Mouse (Mus musculus) Patski (cell line): ENCODE measurements around the gene Pax4. TPM values are rescaled to one million over a fixed set of nuclear protein-coding genes. Genes with fewer than 3 reads are reported as not detected.

ENCODE experiments used
- ATAC-seq: fragments of 100-300 bp; one replicate; pipeline ENCODE4 v1.8.0; 2021
- CTCF ChIA-PET: fragments of 350-600 bp; sonication (Branson Sonifier 250); formaldehyde crosslinking; loops from one replicate; lab custom pipeline; 2022; ENCODE audit warnings: inconsistent platforms; lab: Charles Lee
- POLR2A ChIA-PET: fragments of 350-600 bp; sonication (Branson Sonifier 250); formaldehyde crosslinking; loops from one replicate; lab custom pipeline; 2022; ENCODE audit warnings: antibody characterized with exemption, inconsistent platforms; lab: Charles Lee
- DNase-seq: peaks from one replicate; pipeline ENCODE4 v3.0.0-alpha.2; 2011; ENCODE audit warnings: low read depth, low spot score
- H3K27me3 ChIP-seq: fragments of 371-371 bp; one replicate; pipeline ENCODE4 v1.5.1; 2021
- CTCF ChIP-seq: fragments of 100-300 bp; IDR thresholded peaks from one replicate; pipeline ENCODE4 v1.5.1; 2021
- in situ Hi-C: fragments of 300-500 bp; cut with MboI; formaldehyde crosslinking; loops from 3 replicates; pipeline ENCODE4 v1.11.1; 2018; ENCODE audit warnings: low pct_unique_long_range_greater_than_20kb, mixed read lengths
- polyA plus RNA-seq: library from polyadenylated mRNA; unstranded; gene quantifications from one replicate; pipeline ENCODE4 v1.2.3, GENCODE M21; 2021

The Pax4 gene
- polyA plus RNA-seq: not detected

DNA sequence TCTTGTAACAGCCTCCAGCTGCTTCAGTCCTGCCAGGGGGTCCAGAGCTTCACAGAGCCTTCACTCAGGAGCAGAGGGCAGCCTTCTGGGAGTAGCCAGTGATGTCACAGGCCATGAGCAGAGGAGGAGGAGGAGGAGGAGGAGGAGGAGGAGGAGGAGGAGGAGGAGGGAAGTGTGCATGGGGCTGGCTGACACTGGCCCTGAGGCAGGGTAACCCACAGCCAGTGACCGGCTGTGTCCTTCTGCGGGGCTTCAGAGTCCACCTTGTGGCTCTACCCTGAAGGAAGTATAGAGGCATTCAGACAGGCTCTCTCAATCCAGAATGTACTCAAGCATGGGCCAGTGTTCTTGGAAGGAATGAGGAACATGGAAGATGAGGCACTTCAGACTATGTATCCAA, at the start of gene Pax4:
Gene Pax4 (minus strand): TSS at position 101 of the 400 bp plus-strand sequence.
- in situ Hi-C loops: no loop called here
- ChIA-PET POLR2A (no interaction called here), CTCF (no interaction called here)
- DNase-seq: no peak
- no peak for ATAC-seq
- no peak for TF ChIP-seq CTCF
- peaks cover 31% of the 10 kb centered on the region for H3K27me3 ChIP-seq

DNA sequence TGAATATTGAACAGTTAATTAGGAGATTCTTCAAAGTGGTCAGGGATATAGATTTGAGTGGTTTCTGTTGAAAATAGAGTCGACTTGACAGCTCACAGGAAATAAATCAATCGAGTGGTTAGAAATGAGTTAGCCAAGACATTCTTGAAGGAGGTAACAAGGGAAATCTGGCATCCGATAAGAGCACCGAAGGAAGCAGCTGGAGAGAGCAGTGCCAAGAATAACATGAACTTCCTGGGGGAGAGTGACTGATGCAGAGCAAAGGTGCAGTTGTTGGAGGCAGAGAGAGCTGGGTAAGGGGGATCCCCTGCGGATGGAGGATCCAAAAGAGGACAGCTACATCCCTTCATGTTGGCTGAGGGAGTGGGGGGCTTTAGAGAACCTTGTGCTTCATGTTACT, 48.7 kb upstream of the Pax4 start:
- no peak for DNase-seq
- no peak for ATAC-seq
- TF ChIP-seq CTCF: no peak
- no peaks in the 10 kb centered on the region for H3K27me3 ChIP-seq
- ChIA-PET CTCF (no interaction called here), POLR2A (no interaction called here)
- in situ Hi-C loops: no loop called here

DNA sequence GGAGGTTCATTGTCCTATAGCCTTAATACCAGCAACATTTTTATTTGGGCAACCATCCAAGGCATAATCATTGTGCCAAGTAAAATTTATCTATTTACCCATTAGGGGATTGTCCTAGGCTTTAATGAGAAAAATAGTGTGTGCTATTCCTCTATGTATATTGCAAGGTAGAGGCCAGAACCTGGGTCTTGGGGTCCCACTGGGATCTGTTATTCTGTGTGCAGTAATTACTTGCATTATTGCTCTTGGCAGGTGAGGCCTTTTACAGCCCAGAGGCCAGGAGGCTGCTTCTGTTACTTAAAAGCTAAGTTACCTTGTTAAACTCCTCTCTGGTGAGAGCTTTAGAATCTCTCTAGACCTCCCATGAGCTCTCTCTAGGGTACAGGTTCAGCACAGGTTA, 42.0 kb upstream of the Pax4 start:
- ChIA-PET POLR2A (no interaction called here), CTCF (interaction anchor here (1.7 kb wide), 1 partner anchor 20 kb away, joined by 4 read pairs; no protein-coding TSS in a partner anchor)
- no peak for TF ChIP-seq CTCF
- H3K27me3 ChIP-seq: no peaks in the 10 kb centered on the region
- ATAC-seq (no peak), DNase-seq (no peak)
- in situ Hi-C loops: no loop called here

DNA sequence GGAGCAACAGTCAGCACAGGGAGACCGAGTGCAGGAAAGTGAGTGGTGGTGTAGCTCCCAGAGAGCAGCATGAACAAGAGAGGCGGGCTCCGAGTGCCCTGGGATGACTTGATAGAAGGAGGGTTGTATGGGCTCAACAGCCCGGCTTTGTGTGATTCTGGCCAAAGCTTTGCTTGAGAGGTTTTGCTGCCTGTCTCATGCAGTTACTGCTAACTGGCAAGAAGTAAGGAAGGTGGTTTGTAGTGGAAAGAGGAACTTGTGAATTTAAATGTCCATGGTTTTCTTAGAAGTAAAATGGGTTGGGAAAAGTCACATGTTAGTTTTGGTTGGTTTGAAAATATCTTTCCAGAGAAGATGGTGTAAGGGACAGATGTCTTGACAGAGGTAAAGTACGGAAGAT, 41.5 kb upstream of the Pax4 start:
- in situ Hi-C loops: no loop called here
- no peak for ATAC-seq

DNA sequence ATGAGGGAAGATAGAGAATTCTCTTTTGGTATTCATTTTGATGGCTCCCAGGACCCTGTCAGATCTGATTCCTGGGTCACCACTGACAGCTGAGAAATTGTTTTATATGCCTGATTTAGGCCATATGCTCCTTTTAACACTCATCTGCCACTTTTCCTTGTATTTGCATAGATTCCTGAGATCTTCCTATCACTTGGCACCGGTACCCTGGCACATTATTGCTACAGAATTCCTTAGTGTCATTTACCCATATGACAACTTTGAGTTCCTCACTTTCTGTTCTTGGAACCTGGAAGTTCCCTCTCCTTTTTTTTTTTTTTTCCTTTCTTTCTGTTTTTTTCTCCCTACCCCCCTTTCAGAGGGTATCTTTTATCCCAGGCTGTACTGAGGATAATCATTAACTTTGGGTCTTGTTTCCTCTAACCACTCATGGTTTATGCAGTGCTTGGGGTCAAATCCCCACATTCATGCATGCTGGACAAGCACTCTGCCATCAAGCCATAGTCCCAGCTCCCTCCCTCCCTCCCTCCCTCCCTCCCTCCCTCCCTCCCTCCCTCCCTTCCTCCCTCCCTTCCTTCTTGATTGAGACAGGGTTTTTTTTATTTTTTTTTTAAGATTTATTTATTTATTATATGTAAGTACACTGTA, 39.2 kb upstream of the Pax4 start:
- DNase-seq: no peak
- no peaks in the 10 kb centered on the region for H3K27me3 ChIP-seq
- no peak for TF ChIP-seq CTCF
- POLR2A ChIA-PET: no interaction called here
- CTCF ChIA-PET: no interaction called here
- in situ Hi-C loops: no loop called here
- no peak for ATAC-seq

More for the DNA sequence above, 41.5 kb upstream of the Pax4 start:
- TF ChIP-seq CTCF: no peak
- ChIA-PET POLR2A (no interaction called here), CTCF (no interaction called here)
- H3K27me3 ChIP-seq: no peaks in the 10 kb centered on the region
- DNase-seq: no peak

DNA sequence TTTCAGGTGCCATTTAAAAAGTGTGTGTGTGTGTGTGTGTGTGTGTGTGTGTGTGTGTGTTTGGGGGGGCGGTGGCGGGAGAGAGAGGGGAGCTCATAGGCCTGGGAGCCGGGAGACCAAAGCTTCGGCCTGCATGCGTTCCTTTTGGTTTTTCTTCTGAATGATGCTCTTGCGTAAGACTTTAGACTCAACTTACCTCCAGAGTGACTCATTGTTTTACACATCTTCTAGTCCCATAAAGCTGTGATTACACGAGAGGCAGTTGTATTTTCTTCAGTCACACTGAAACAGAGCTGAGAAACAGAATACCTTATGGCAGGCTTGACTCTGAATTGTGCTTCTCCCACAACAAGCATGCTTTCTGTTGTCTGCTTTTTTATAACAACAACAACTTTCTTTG, 37.8 kb upstream of the Pax4 start:
- DNase-seq: no peak
- CTCF ChIA-PET: no interaction called here

DNA sequence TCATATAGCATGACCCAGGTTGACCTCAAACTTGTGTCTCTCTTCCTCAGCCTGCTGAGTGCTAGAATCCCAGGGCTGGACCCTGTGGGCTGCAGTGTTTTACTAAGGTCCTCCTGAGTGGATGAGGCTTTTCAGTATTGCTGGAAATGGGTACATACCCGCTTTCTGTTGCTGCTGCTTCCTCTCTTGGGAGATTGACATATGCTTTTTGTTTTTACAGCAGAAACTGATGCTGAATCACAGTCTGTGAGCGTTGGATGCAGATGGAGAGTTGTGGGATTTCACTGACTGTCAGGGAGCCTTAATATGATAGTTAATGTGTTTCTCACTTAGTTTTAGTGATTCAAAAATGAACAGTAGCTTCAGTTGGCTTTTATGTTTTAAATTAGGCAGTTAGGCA, 37.3 kb upstream of the Pax4 start:
- TF ChIP-seq CTCF: no peak
- ATAC-seq (no peak), DNase-seq (no peak)
- CTCF ChIA-PET: no interaction called here
- POLR2A ChIA-PET: interaction anchor here (0.8 kb wide), 1 partner anchor 21 kb away, joined by 5 read pairs; no protein-coding TSS in a partner anchor
- in situ Hi-C loops: no loop called here
- H3K27me3 ChIP-seq: no peaks in the 10 kb centered on the region

More for the DNA sequence above, 37.8 kb upstream of the Pax4 start:
- TF ChIP-seq CTCF: no peak
- no peak for ATAC-seq
- in situ Hi-C loops: no loop called here
- POLR2A ChIA-PET: interaction anchor here (0.8 kb wide), 1 partner anchor 20 kb away, joined by 5 read pairs; no protein-coding TSS in a partner anchor
- H3K27me3 ChIP-seq: no peaks in the 10 kb centered on the region

DNA sequence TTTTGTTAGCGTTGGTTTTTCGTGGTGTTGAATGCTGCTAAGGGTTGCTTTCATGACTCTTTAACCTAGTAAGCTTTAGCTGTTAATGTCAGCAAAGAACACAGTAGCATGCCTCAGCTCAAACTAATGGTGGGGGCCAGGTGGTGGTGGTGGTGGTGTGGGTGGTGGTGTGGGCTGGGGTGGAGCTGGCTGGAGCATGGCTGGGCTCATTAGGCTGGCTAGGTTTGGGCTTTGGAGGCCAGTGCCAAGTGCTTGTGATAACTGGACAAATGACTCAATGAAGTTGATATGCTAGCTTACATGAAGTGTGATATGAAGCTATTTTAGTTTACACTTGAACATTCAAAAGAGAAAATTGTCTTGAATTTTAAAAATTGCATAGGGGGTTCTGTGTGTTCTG, 36.9 kb upstream of the Pax4 start:
- TF ChIP-seq CTCF: no peak
- CTCF ChIA-PET: no interaction called here
- DNase-seq (no peak), ATAC-seq (no peak)
- no peaks in the 10 kb centered on the region for H3K27me3 ChIP-seq
- in situ Hi-C loops: no loop called here
- POLR2A ChIA-PET: no interaction called here

DNA sequence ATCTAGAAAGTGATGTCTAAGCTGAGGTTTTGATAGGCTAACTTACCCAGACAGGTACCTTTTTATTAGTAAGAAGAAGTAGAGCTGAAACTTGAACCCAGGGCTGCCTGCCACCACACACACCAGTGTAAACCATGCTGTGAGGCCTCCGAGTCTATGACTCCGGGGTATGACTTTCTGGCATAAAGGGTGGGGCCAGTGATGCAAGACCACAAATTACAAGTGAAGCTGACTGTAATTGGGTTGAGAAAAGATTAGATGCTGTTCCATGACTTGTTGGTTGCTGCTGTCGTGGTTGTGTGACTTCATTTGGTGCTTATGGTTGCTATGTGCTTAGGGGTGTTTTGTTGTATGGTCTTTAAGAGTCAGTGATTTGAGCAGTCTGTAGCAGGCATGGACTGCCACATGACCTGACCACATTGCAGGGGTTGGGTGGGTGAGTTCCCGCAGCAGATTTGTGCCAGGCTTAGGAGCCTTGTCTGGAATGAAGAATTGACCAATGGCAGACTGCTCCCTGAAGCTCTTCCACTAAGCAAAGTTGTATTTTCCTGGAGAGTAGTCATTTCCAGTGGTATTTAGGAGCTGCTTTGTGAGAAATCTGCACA, 33.7 kb upstream of the Pax4 start:
- CTCF ChIA-PET: no interaction called here
- in situ Hi-C loops: no loop called here

DNA sequence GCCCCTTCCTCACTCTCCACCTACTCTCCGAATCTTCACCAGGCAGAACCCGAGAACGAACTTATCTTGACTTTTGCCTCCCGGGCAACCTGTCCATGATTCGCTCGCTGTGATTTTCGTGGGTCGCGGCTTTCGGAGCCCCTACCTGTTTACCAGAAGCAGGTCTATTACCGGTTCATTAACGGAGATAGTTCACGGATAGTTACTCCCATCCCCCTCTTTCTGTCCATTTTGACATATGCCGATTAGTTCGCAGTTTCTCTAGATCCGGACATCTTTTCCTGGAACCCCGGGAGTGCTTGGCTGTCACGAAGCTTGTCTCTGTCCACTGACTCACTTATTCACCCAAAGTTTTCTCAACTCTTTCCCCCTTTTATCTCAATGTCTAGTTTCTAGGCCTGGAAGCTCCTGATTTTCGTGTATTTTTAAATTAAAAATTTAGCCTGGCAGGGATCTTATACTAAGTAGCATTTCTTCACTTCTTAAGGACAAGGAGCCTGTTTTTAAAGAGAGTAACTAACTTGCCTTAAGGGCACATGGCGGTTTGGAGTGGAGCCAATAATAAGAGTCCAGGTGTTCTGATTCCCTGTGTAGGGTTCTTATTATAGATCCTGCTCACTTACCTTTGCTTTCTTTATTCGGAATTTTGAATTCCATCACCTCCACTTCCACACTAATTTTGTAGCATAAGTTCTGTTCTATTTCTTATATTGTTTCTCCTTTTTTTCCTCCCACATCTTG, 31.8 kb upstream of the Pax4 start:
- no peaks in the 10 kb centered on the region for H3K27me3 ChIP-seq
- ChIA-PET POLR2A (no interaction called here), CTCF (no interaction called here)
- no peak for ATAC-seq
- TF ChIP-seq CTCF: no peak
- in situ Hi-C loops: no loop called here
- DNase-seq: no peak

More for the DNA sequence above, 33.7 kb upstream of the Pax4 start:
- H3K27me3 ChIP-seq: no peaks in the 10 kb centered on the region
- TF ChIP-seq CTCF: no peak
- DNase-seq (no peak), ATAC-seq (no peak)
- POLR2A ChIA-PET: no interaction called here
